Mouse (Mus musculus) hindbrain, embryonic 14.5 days (tissue): ENCODE measurements around the gene Maml2. TPM values are rescaled to one million over a fixed set of nuclear protein-coding genes. Genes with fewer than 3 reads are reported as not detected.

ENCODE experiments used
- ATAC-seq: fragments of 200-750 bp; cut with Nextera tagmentation; 2 replicates; pipeline ENCODE4 v1.8.0; 2017; ENCODE audit warnings: moderate number of reproducible peaks, mild to moderate bottlenecking, moderate TSS enrichment, moderate library complexity; ENCODE audit not compliant: low FRiP score
- DNase-seq: peaks from one replicate; pipeline ENCODE4 v3.0.0-alpha.2; 2015; ENCODE audit warnings: low spot score
- H3K27ac ChIP-seq: fragments of 300-500 bp; sonication (generic); 2 replicates; pipeline ENCODE4 v1.5.1; 2014; ENCODE audit warnings: mild to moderate bottlenecking, moderate library complexity
- H3K27me3 ChIP-seq: fragments of 300-500 bp; sonication (generic); 2 replicates; pipeline ENCODE4 v1.6.1; 2014; ENCODE audit warnings: mild to moderate bottlenecking, low read length, mixed read lengths; ENCODE audit not compliant: control insufficient read depth, insufficient read depth
- H3K36me3 ChIP-seq: fragments of 300-500 bp; sonication (generic); replicated peaks from 2 replicates; pipeline ENCODE4 v1.6.1; 2014; ENCODE audit not compliant: control insufficient read depth, insufficient read depth
- H3K4me1 ChIP-seq: fragments of 300-500 bp; sonication (generic); replicated peaks from 2 replicates; pipeline ENCODE4 v1.6.1; 2014; ENCODE audit warnings: antibody characterized with exemption, low read length, mixed read lengths; ENCODE audit not compliant: control insufficient read depth, insufficient read depth
- H3K4me2 ChIP-seq: fragments of 300-500 bp; sonication (generic); replicated peaks from 2 replicates; pipeline ENCODE4 v1.6.1; 2014; ENCODE audit warnings: mild to moderate bottlenecking, moderate library complexity
- H3K4me3 ChIP-seq: fragments of 300-500 bp; sonication (generic); replicated peaks from 2 replicates; pipeline ENCODE4 v1.5.1; 2014; ENCODE audit warnings: mild to moderate bottlenecking, low read length
- H3K9ac ChIP-seq: fragments of 300-500 bp; sonication (generic); 2 replicates; pipeline ENCODE4 v1.6.1; 2014
- H3K9me3 ChIP-seq: fragments of 300-500 bp; sonication (generic); 2 replicates; pipeline ENCODE4 v1.6.1; 2016; ENCODE audit warnings: low read length; ENCODE audit not compliant: control insufficient read depth
- WGBS: fragments of 180-500 bp; shearing (Covaris S2); extraction: QIAGEN DNeasy Blood & Tissue Kit; methylation state at CpG from one replicate; pipeline ENCODE4 v1.1.7; 2014; 5-methylcytosine and 5-hydroxymethylcytosine counted together
- polyA plus RNA-seq: library from polyadenylated mRNA; unstranded; fragments of >200 nt; fragmentation: Nextera tagmentation; extraction: Ambion mirVana; gene quantifications from 2 replicates; pipeline ENCODE4 v1.2.1, GENCODE M21; 2014

Maml2 gene
- polyA plus RNA-seq, 1 experiment from 2014 or later: 10.8 TPM

- H3K4me3 ChIP-seq: no peak overlapping the region
- H3K36me3 ChIP-seq: no peaks in the 10 kb centered on the region
- ATAC-seq (no peak), DNase-seq (no peak)
- 92% methylated on average over 6 of the region's 6 CpGs for WGBS
- H3K4me2 ChIP-seq: no peak overlapping the region
- no peak overlapping the region for H3K9ac ChIP-seq
- H3K27me3 ChIP-seq: no peaks in the 10 kb centered on the region
- peaks cover 13% of the 10 kb centered on the region; the same call in 1 of the 2 replicates for H3K4me1 ChIP-seq
- H3K27ac ChIP-seq: no peak overlapping the region
- no peaks in the 10 kb centered on the region for H3K9me3 ChIP-seq
Observed at GRCm38 (mm10) chr9:13684327-13684934, 386.7 kb downstream of the Maml2 start.

- no peak for DNase-seq
- no peaks in the 10 kb centered on the region for H3K36me3 ChIP-seq
- no peaks in the 10 kb centered on the region for H3K9me3 ChIP-seq
- no peak overlapping the region for H3K4me2 ChIP-seq
- no peak overlapping the region for H3K4me3 ChIP-seq
- ATAC-seq: no peak
- 90% methylated on average over 19 of the region's 19 CpGs for WGBS
- peaks cover 21% of the 10 kb centered on the region for H3K4me1 ChIP-seq
- H3K27ac ChIP-seq: no peak overlapping the region
- no peaks in the 10 kb centered on the region for H3K27me3 ChIP-seq
- no peak overlapping the region for H3K9ac ChIP-seq
Observed at GRCm38 (mm10) chr9:13686977-13687659, 389.4 kb downstream of the Maml2 start.

GRCm38 (mm10) chr9:13688997-13689396 lies 391.2 kb downstream of the Maml2 start:
- H3K9me3 ChIP-seq: no peaks in the 10 kb centered on the region
- WGBS: 71% methylated on average over 9 of the region's 9 CpGs
- H3K36me3 ChIP-seq: no peaks in the 10 kb centered on the region
- no peak for DNase-seq
- no peaks in the 10 kb centered on the region for H3K27me3 ChIP-seq
- H3K9ac ChIP-seq: no peak overlapping the region
- no peak overlapping the region for H3K27ac ChIP-seq
- H3K4me2 ChIP-seq: no peak overlapping the region
- peaks cover 21% of the 10 kb centered on the region for H3K4me1 ChIP-seq
- no peak overlapping the region for H3K4me3 ChIP-seq
- ATAC-seq: no peak

- Histone ChIP-seq H3K9ac (no peak overlapping the region), H3K4me3 (no peak overlapping the region), H3K4me1 (peaks cover 21% of the 10 kb centered on the region), H3K9me3 (no peaks in the 10 kb centered on the region), H3K4me2 (peak overlapping the region; percentile 37), H3K27ac (peak overlapping the region; percentile 67), H3K36me3 (no peaks in the 10 kb centered on the region), H3K27me3 (no peaks in the 10 kb centered on the region)
- ATAC-seq: peak; percentile 73; the same call in 1 of the 2 replicates
- 12% methylated on average over 8 of the region's 8 CpGs for WGBS
- DNase-seq: peak; percentile 55
Observed at GRCm38 (mm10) chr9:13690321-13690720, 392.6 kb downstream of the Maml2 start.

GRCm38 (mm10) chr9:13693693-13694284 lies 396.0 kb downstream of the Maml2 start:
- Histone ChIP-seq H3K27ac (no peak overlapping the region), H3K27me3 (no peaks in the 10 kb centered on the region), H3K4me1 (peaks cover 17% of the 10 kb centered on the region), H3K9me3 (no peaks in the 10 kb centered on the region), H3K4me3 (no peak overlapping the region), H3K9ac (no peak overlapping the region), H3K36me3 (no peaks in the 10 kb centered on the region), H3K4me2 (no peak overlapping the region)
- DNase-seq (no peak), ATAC-seq (no peak)
- 87% methylated on average over 3 of the region's 3 CpGs for WGBS

DNA sequence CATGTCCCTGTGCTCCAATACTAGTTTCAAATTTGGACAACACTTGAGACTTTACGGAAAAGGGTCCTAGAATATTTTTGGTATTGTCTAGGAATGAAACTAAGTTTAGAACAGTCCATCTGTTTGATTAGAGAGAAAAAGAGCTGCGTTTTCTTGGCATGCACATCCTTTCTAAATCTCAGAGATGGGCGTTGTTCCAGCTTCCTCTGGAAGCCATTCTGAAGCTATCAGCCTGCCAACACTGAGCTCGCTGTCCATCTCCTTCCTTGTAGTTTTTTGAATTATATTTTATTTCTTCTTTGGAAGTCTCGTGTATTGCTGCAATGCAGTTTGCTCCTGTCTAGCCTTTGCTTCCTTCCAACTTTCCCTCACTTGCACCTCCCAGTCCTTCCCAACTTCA lies 396.5 kb downstream of the Maml2 start:
- H3K4me1 ChIP-seq: peaks cover 13% of the 10 kb centered on the region
- no peak overlapping the region for H3K27ac ChIP-seq
- H3K4me3 ChIP-seq: no peak overlapping the region
- H3K4me2 ChIP-seq: no peak overlapping the region
- no peaks in the 10 kb centered on the region for H3K27me3 ChIP-seq
- WGBS: 78% methylated on average over 5 of the region's 5 CpGs
- no peak for DNase-seq
- ATAC-seq: no peak
- no peaks in the 10 kb centered on the region for H3K9me3 ChIP-seq
- no peak overlapping the region for H3K9ac ChIP-seq
- H3K36me3 ChIP-seq: no peaks in the 10 kb centered on the region

- ATAC-seq: no peak
- H3K27ac ChIP-seq: no peak overlapping the region
- no peak overlapping the region for H3K4me2 ChIP-seq
- DNase-seq: no peak
- H3K4me1 ChIP-seq: 0 out of 2 replicates have a peak, but pooled peaks cover 3% of the 10 kb centered on the region
- no peaks in the 10 kb centered on the region for H3K9me3 ChIP-seq
- no peak overlapping the region for H3K9ac ChIP-seq
- 0 out of 2 replicates have a peak, but pooled peaks cover 2% of the 10 kb centered on the region for H3K36me3 ChIP-seq
- no peak overlapping the region for H3K4me3 ChIP-seq
- H3K27me3 ChIP-seq: no peaks in the 10 kb centered on the region
- WGBS: 76% methylated on average over 4 of the region's 4 CpGs
Observed at GRCm38 (mm10) chr9:13697041-13697811, 399.5 kb downstream of the Maml2 start.

DNA sequence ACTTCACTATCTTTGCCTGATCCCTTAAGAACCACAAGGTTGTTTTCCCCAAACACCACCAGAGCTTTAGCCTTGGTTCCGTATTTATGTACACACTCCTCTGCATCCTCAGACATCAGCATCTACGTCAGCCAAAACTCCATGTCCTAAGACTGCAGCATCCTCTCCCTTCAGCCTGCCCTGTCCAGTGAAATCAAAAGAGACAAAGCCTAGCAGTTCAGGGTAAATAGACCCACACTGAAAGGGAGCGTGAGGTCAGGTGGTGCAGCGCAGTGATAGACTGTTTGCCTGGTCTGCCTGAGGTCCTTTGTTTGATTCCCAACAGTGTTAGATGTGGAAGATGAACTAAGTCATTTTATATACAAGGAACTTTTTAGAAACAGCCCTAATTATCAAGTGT lies 400.1 kb downstream of the Maml2 start:
- H3K4me3 ChIP-seq: no peak overlapping the region
- 0 out of 2 replicates have a peak, but pooled peaks cover 3% of the 10 kb centered on the region for H3K4me1 ChIP-seq
- H3K27me3 ChIP-seq: no peaks in the 10 kb centered on the region
- DNase-seq (no peak), ATAC-seq (no peak)
- no peak overlapping the region for H3K4me2 ChIP-seq
- H3K27ac ChIP-seq: peak overlapping the region; percentile 46; the same call in 1 of the 2 replicates
- H3K36me3 ChIP-seq: 0 out of 2 replicates have a peak, but pooled peaks cover 6% of the 10 kb centered on the region
- H3K9me3 ChIP-seq: no peaks in the 10 kb centered on the region
- H3K9ac ChIP-seq: no peak overlapping the region
- 40% methylated on average over 4 of the region's 4 CpGs for WGBS
